Mouse (Mus musculus) ES-Bruce4 (cell line): ENCODE results near the gene Ccdc134. TPM values are rescaled to one million over a fixed set of nuclear protein-coding genes. Genes with fewer than 3 reads are reported as not detected.

Experiments
- H3K27ac ChIP-seq: 2 replicates; pipeline ENCODE4 v1.5.1; 2012; ENCODE audit warnings: low read length, inconsistent platforms; ENCODE audit not compliant: insufficient read depth
- H3K27me3 ChIP-seq: 2 replicates; pipeline ENCODE4 v1.6.1; 2012; ENCODE audit warnings: mild to moderate bottlenecking, low read length, inconsistent platforms; ENCODE audit not compliant: control insufficient read depth, poor library complexity, insufficient read depth, severe bottlenecking
- H3K36me3 ChIP-seq: 2 replicates; pipeline ENCODE4 v1.6.1; 2012; ENCODE audit warnings: inconsistent platforms, mild to moderate bottlenecking, low read length, moderate library complexity; ENCODE audit not compliant: control insufficient read depth, poor library complexity, insufficient read depth, severe bottlenecking
- H3K4me1 ChIP-seq: one replicate; pipeline ENCODE4 v1.8.1; 2011; ENCODE audit warnings: low read length; ENCODE audit not compliant: control insufficient read depth, insufficient read depth
- H3K4me3 ChIP-seq: 2 replicates; pipeline ENCODE4 v1.5.1; 2011; ENCODE audit warnings: low read depth, mild to moderate bottlenecking, low read length
- H3K9ac ChIP-seq: 2 replicates; pipeline ENCODE4 v1.6.1; 2012; ENCODE audit warnings: low read depth, mild to moderate bottlenecking, inconsistent platforms; ENCODE audit not compliant: poor library complexity, severe bottlenecking
- H3K9me3 ChIP-seq: replicated peaks from 2 replicates; pipeline ENCODE4 v1.6.1; 2012; ENCODE audit warnings: mild to moderate bottlenecking, low read length, inconsistent platforms; ENCODE audit not compliant: control insufficient read depth, poor library complexity, insufficient read depth, severe bottlenecking
- CTCF ChIP-seq: IDR thresholded peaks from one replicate; pipeline ENCODE4 v1.8.1; 2011; ENCODE audit warnings: low read depth, low read length
- EP300 ChIP-seq: IDR thresholded peaks from 2 replicates; pipeline ENCODE4 v1.6.1; 2011; ENCODE audit warnings: low read depth, low read length; ENCODE audit not compliant: insufficient read depth
- POLR2A ChIP-seq: IDR thresholded peaks from one replicate; pipeline ENCODE4 v1.8.1; 2011; ENCODE audit warnings: low read length; ENCODE audit not compliant: insufficient read depth
- polyA plus RNA-seq: library from polyadenylated mRNA; stranded (reverse); fragments of >200 nt; gene quantifications from 2 replicates; pipeline ENCODE4 v1.2.4, GENCODE M21; 2011; ENCODE audit warnings: low read depth; ENCODE audit not compliant: missing spikeins, insufficient read depth, insufficient read length

Gene Ccdc134
- polyA plus RNA-seq, 1 experiment: 15.0 TPM

- H3K27ac ChIP-seq: no peak overlapping the region
- no peak overlapping the region for H3K9ac ChIP-seq
- no peaks in the 10 kb centered on the region for H3K9me3 ChIP-seq
- no peaks in the 10 kb centered on the region for H3K36me3 ChIP-seq
- no peaks in the 10 kb centered on the region for H3K4me1 ChIP-seq
- H3K4me3 ChIP-seq: no peak overlapping the region
- TF ChIP-seq CTCF (no peak), EP300 (no peak), POLR2A (no peak)
- H3K27me3 ChIP-seq: no peaks in the 10 kb centered on the region
These were observed 7.7 kb downstream of the Ccdc134 start for GRCm38 (mm10) chr15:82135372-82135771.

GRCm38 (mm10) chr15:82138565-82138964, 10.8 kb downstream of the Ccdc134 start:
- Histone ChIP-seq H3K4me1 (no peaks in the 10 kb centered on the region), H3K36me3 (no peaks in the 10 kb centered on the region), H3K27ac (no peak overlapping the region), H3K27me3 (no peaks in the 10 kb centered on the region), H3K9me3 (no peaks in the 10 kb centered on the region), H3K9ac (no peak overlapping the region), H3K4me3 (no peak overlapping the region)
- peak; percentile 66 for TF ChIP-seq CTCF
- no peak for TF ChIP-seq POLR2A
- no peak for TF ChIP-seq EP300

- H3K27ac ChIP-seq: no peak overlapping the region
- no peaks in the 10 kb centered on the region for H3K4me1 ChIP-seq
- no peak overlapping the region for H3K4me3 ChIP-seq
- no peaks in the 10 kb centered on the region for H3K36me3 ChIP-seq
- no peak overlapping the region for H3K9ac ChIP-seq
- no peaks in the 10 kb centered on the region for H3K9me3 ChIP-seq
- H3K27me3 ChIP-seq: no peaks in the 10 kb centered on the region
- TF ChIP-seq EP300 (no peak), POLR2A (no peak), CTCF (no peak)
These were observed 11.5 kb downstream of the Ccdc134 start for GRCm38 (mm10) chr15:82139196-82139595.

GRCm38 (mm10) chr15:82140355-82140754, 12.6 kb downstream of the Ccdc134 start:
- H3K9ac ChIP-seq: no peak overlapping the region
- H3K27ac ChIP-seq: no peak overlapping the region
- TF ChIP-seq POLR2A (no peak), EP300 (no peak), CTCF (peak; percentile 54)
- H3K4me1 ChIP-seq: peaks cover 2% of the 10 kb centered on the region
- H3K36me3 ChIP-seq: no peaks in the 10 kb centered on the region
- no peaks in the 10 kb centered on the region for H3K27me3 ChIP-seq
- no peak overlapping the region for H3K4me3 ChIP-seq
- H3K9me3 ChIP-seq: no peaks in the 10 kb centered on the region

- H3K36me3 ChIP-seq: no peaks in the 10 kb centered on the region
- TF ChIP-seq POLR2A: no peak
- no peak for TF ChIP-seq CTCF
- TF ChIP-seq EP300: no peak
- H3K9me3 ChIP-seq: no peaks in the 10 kb centered on the region
- H3K4me1 ChIP-seq: peaks cover 4% of the 10 kb centered on the region
- no peak overlapping the region for H3K27ac ChIP-seq
- H3K4me3 ChIP-seq: no peak overlapping the region
- H3K9ac ChIP-seq: no peak overlapping the region
- no peaks in the 10 kb centered on the region for H3K27me3 ChIP-seq
These were observed 16.4 kb downstream of the Ccdc134 start for GRCm38 (mm10) chr15:82144157-82144556.

GRCm38 (mm10) chr15:82145408-82145807, 17.7 kb downstream of the Ccdc134 start:
- TF ChIP-seq POLR2A (no peak), EP300 (no peak), CTCF (no peak)
- no peaks in the 10 kb centered on the region for H3K9me3 ChIP-seq
- 0 out of 2 replicates have a peak, but pooled peaks cover 1% of the 10 kb centered on the region for H3K36me3 ChIP-seq
- peak overlapping the region; percentile 53; the same call in 1 of the 2 replicates for H3K9ac ChIP-seq
- H3K4me3 ChIP-seq: no peak overlapping the region
- peaks cover 4% of the 10 kb centered on the region for H3K4me1 ChIP-seq
- H3K27me3 ChIP-seq: no peaks in the 10 kb centered on the region
- peak overlapping the region; percentile 97 for H3K27ac ChIP-seq
